Mouse (Mus musculus) spleen, adult 2 months (tissue): ENCODE results near the gene Taf3.

Source experiments
- CTCF ChIP-seq: fragments of 200-500 bp; IDR thresholded peaks from 2 replicates; pipeline ENCODE4 v1.5.1; 2011; ENCODE audit warnings: mild to moderate bottlenecking, inconsistent platforms; ENCODE audit not compliant: insufficient read depth, insufficient read length, insufficient replicate concordance; ENCODE audit errors: extremely low read depth
- POLR2A ChIP-seq: fragments of 200-500 bp; IDR thresholded peaks from 2 replicates; pipeline ENCODE4 v1.6.1; 2011; ENCODE audit warnings: low read depth, low read length, inconsistent platforms

DNA sequence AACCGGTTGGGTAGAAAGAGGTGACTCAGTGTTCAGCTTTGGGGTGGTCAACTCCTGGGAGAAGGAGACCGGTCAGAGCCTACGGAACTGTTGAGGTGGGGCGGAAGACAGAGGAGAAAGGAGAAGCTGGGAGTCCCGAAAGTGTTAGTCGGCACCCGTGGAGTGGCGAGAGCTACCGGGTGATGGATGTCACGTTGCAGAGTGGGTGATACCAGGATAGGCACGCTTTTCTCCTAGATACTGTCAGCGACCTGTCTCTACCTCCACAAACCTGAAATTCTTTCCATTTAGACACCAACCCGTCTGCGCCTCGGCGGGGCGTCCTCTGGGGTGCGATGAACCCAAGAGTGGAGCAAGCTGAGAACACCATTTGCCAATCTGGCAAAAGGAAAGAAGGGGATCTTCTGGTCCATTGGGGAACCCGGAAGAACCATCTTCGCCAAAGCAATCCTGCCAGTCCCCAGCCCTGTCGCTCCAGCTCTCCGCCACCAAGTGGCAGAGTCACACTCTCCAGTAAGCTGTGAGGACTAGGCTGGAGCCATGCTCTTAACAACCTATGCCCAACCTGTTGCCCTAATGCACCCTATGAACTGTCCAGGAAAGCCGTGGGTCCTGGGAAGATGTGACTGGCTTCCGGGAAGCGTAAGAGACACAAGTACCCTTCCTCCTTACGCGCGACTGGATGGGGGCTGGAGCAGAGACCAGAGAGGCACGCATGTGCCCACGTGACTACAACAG is 159.3 kb downstream of the Taf3 start, which contains the start of gene 9230102O04Rik:
- no peak for TF ChIP-seq POLR2A
- 0 out of 2 replicates have a peak, but pooled peaks have one; percentile 13 for TF ChIP-seq CTCF
